Mouse (Mus musculus): ENCODE results near the gene Ube4a. TPM values are rescaled to one million over a fixed set of nuclear protein-coding genes. Genes with fewer than 3 reads are reported as not detected.

Gene Ube4a
- total and polyA plus RNA-seq, 3 experiments: 14.6 to 28.3 (median 18.2) TPM

GRCm38 (mm10) chr9:44905620-44906019, 59.8 kb downstream of the Ube4a start:
- dilution Hi-C loops (cut with MboI; ENCODE audit: extremely low pct_ligation_motif_present, extremely low pct_unique_long_range_greater_than_20kb, low sequenced_read_pairs) (no loop called here), in situ Hi-C loops (cut with MboI; ENCODE audit: low pct_ligation_motif_present, low pct_unique_long_range_greater_than_20kb, low sequenced_read_pairs) (no loop called here)
- no peaks in the 10 kb centered on the region for H3K27me3 ChIP-seq (replicated peaks)
- H3K27ac ChIP-seq (ENCODE audit: insufficient read depth, low read depth): no peak overlapping the region
- DNase-seq (ENCODE audit: extremely low read depth): no peak
- peaks cover 0 to 4% of the 10 kb centered on the region in 2 experiments; a peak in 1 of 4 replicates for H3K4me1 ChIP-seq (ENCODE audit: control insufficient read depth in 1 of 2, insufficient read depth in 2 of 2)
- H3K9me3 ChIP-seq (replicated peaks; ENCODE audit: low read length): no peaks in the 10 kb centered on the region
- no peaks in the 10 kb centered on the region for H3K79me2 ChIP-seq (replicated peaks; ENCODE audit: control insufficient read depth, extremely low read depth, insufficient read depth, poor library complexity, severe bottlenecking)
- no peak for TF ChIP-seq POLR2A (IDR thresholded peaks at IDR 0.05; ENCODE audit: low read depth, low read length)
- TF ChIP-seq MAZ (IDR thresholded peaks at IDR 0.05; ENCODE audit: low read depth, low read length): no peak
- no peak for TF ChIP-seq TBP (conservative IDR thresholded peaks at IDR 0.05; ENCODE audit: low read depth, low read length)
- no peak for TF ChIP-seq NELFE (IDR thresholded peaks at IDR 0.05; ENCODE audit: low read depth, low read length)
- no peak overlapping the region for H3K9ac ChIP-seq (ENCODE audit: insufficient read depth, low read depth)
- no peak overlapping the region for H3K4me2 ChIP-seq (ENCODE audit: insufficient read depth, low read depth, poor library complexity, severe bottlenecking)
- no peak overlapping the region for H3K4me3 ChIP-seq (replicated peaks in 1 of 3; ENCODE audit: low read depth in 2 of 3, low read length in 2 of 3, poor library complexity in 1 of 3)
- peaks cover under 1 to 12% of the 10 kb centered on the region in 2 experiments for H3K36me3 ChIP-seq (replicated peaks in 1 of 2; ENCODE audit: control insufficient read depth in 1 of 2, insufficient read depth in 1 of 2, low read length in 1 of 2)

GRCm38 (mm10) chr9:44904964-44905363, 60.4 kb downstream of the Ube4a start:
- Histone ChIP-seq H3K4me3 (replicated peaks in 1 of 3; ENCODE audit: low read depth in 2 of 3, low read length in 2 of 3, poor library complexity in 1 of 3) (no peak overlapping the region), H3K4me2 (ENCODE audit: insufficient read depth, low read depth, poor library complexity, severe bottlenecking) (no peak overlapping the region), H3K79me2 (replicated peaks; ENCODE audit: control insufficient read depth, extremely low read depth, insufficient read depth, poor library complexity, severe bottlenecking) (no peaks in the 10 kb centered on the region), H3K4me1 (ENCODE audit: control insufficient read depth in 1 of 2, insufficient read depth in 2 of 2) (no peaks in the 10 kb centered on the region), H3K36me3 (replicated peaks in 1 of 2; ENCODE audit: control insufficient read depth in 1 of 2, insufficient read depth in 1 of 2, low read length in 1 of 2) (peaks cover 0 to 6% of the 10 kb centered on the region in 2 experiments), H3K9me3 (replicated peaks; ENCODE audit: low read length) (no peaks in the 10 kb centered on the region), H3K27me3 (replicated peaks) (no peaks in the 10 kb centered on the region), H3K27ac (ENCODE audit: insufficient read depth, low read depth) (no peak overlapping the region), H3K9ac (ENCODE audit: insufficient read depth, low read depth) (no peak overlapping the region)
- dilution Hi-C loops (cut with MboI; ENCODE audit: extremely low pct_ligation_motif_present, extremely low pct_unique_long_range_greater_than_20kb, low sequenced_read_pairs) (no loop called here), in situ Hi-C loops (cut with MboI; ENCODE audit: low pct_ligation_motif_present, low pct_unique_long_range_greater_than_20kb, low sequenced_read_pairs) (no loop called here)
- no peak for TF ChIP-seq ETS1 (conservative IDR thresholded peaks at IDR 0.05; ENCODE audit: low read depth, low read length)
- no peak for TF ChIP-seq JUN (IDR thresholded peaks at IDR 0.05; ENCODE audit: insufficient read depth, low read depth, low read length)
- TF ChIP-seq MAFK (IDR thresholded peaks at IDR 0.05; ENCODE audit: insufficient replicate concordance, low read length): no peak
- no peak for TF ChIP-seq BHLHE40 (IDR thresholded peaks at IDR 0.05; ENCODE audit: low read depth, low read length)
- TF ChIP-seq GABPA (IDR thresholded peaks at IDR 0.05; ENCODE audit: insufficient replicate concordance, low read depth, low read length): no peak
- TF ChIP-seq EP300 (IDR thresholded peaks at IDR 0.05; ENCODE audit: low read length): no peak
- TF ChIP-seq MYC (IDR thresholded peaks at IDR 0.05; ENCODE audit: low read depth, low read length): no peak
- TF ChIP-seq MXI1 (IDR thresholded peaks at IDR 0.05; ENCODE audit: low read depth, low read length): no peak
- TF ChIP-seq CTCF (conservative IDR thresholded peaks at IDR 0.05 in 1 of 2, IDR thresholded peaks at IDR 0.05 in 1 of 2; ENCODE audit: low read depth in 2 of 2, low read length in 2 of 2): no peak
- no peak for TF ChIP-seq USF2 (conservative IDR thresholded peaks at IDR 0.05; ENCODE audit: low read depth, low read length)
- TF ChIP-seq TBP (conservative IDR thresholded peaks at IDR 0.05; ENCODE audit: low read depth, low read length): no peak
- TF ChIP-seq MEF2A (IDR thresholded peaks at IDR 0.05; ENCODE audit: borderline replicate concordance, low read depth, low read length): no peak
- no peak for TF ChIP-seq ZC3H11A (IDR thresholded peaks at IDR 0.05; ENCODE audit: low read depth, low read length)
- TF ChIP-seq ZNF384 (IDR thresholded peaks at IDR 0.05; ENCODE audit: low read depth, low read length): no peak
- no peak for TF ChIP-seq SIN3A (IDR thresholded peaks at IDR 0.05; ENCODE audit: low read length)
- no peak for DNase-seq (ENCODE audit: extremely low read depth)
